Mouse (Mus musculus) olfactory bulb, adult 2 months (tissue): ENCODE data around the gene Rhoh. TPM values are rescaled to one million over a fixed set of nuclear protein-coding genes. Genes with fewer than 3 reads are reported as not detected.

Source experiments
- H3K27ac ChIP-seq: fragments of 200-500 bp; 2 replicates; pipeline ENCODE4 v1.5.1; 2012; ENCODE audit warnings: low read depth, low read length; ENCODE audit not compliant: insufficient read depth
- H3K4me1 ChIP-seq: fragments of 200-500 bp; 2 replicates; pipeline ENCODE4 v1.6.1; 2012; ENCODE audit warnings: low read length; ENCODE audit not compliant: control insufficient read depth, insufficient read depth
- H3K4me3 ChIP-seq: fragments of 200-500 bp; 2 replicates; pipeline ENCODE4 v1.5.1; 2012; ENCODE audit warnings: mild to moderate bottlenecking, low read depth, low read length, moderate library complexity; ENCODE audit not compliant: insufficient read depth
- CTCF ChIP-seq: fragments of 200-500 bp; IDR thresholded peaks from 2 replicates; pipeline ENCODE4 v1.5.1; 2012; ENCODE audit warnings: low read depth, mild to moderate bottlenecking, low read length, moderate library complexity; ENCODE audit not compliant: insufficient read depth
- POLR2A ChIP-seq: fragments of 200-500 bp; IDR thresholded peaks from 2 replicates; pipeline ENCODE4 v1.6.1; 2012; ENCODE audit warnings: mild to moderate bottlenecking, low read depth, low read length, moderate library complexity; ENCODE audit not compliant: insufficient read depth
- WGBS: fragments of 180-500 bp; shearing (Covaris S2); methylation state at CpG from one replicate; pipeline ENCODE4 v1.1.7; 2018; 5-methylcytosine and 5-hydroxymethylcytosine counted together
- polyA plus RNA-seq: library from polyadenylated mRNA; stranded (reverse); fragments of >200 nt; gene quantifications from 2 replicates; pipeline ENCODE4 v1.2.4, GENCODE M21; 2012; ENCODE audit warnings: low replicate concordance; ENCODE audit not compliant: missing spikeins, insufficient read depth, insufficient read length

Rhoh gene
- polyA plus RNA-seq, 1 experiment, result 158 TPM

- WGBS, result 88% methylated on average over 6 of the region's 6 CpGs
- TF ChIP-seq CTCF (no peak), POLR2A (no peak)
- no peak overlapping the region for H3K4me3 ChIP-seq
- H3K4me1 ChIP-seq, result no peaks in the 10 kb centered on the region
- no peak overlapping the region for H3K27ac ChIP-seq
These were observed 23.0 kb upstream of the Rhoh start for GRCm38 (mm10) chr5:65838053-65838452.

- TF ChIP-seq POLR2A (no peak), CTCF (no peak)
- no peak overlapping the region for H3K4me3 ChIP-seq
These were observed 18.1 kb upstream of the Rhoh start for GRCm38 (mm10) chr5:65842947-65843346.

GRCm38 (mm10) chr5:65846534-65846933 is 14.5 kb upstream of the Rhoh start:
- TF ChIP-seq CTCF, result no peak
- no peak for TF ChIP-seq POLR2A
- Histone ChIP-seq H3K4me3 (no peak overlapping the region), H3K27ac (no peak overlapping the region), H3K4me1 (no peaks in the 10 kb centered on the region)
- WGBS, result 89% methylated on average over 8 of the region's 8 CpGs

More at GRCm38 (mm10) chr5:65842947-65843346, 18.1 kb upstream of the Rhoh start:
- Histone ChIP-seq H3K27ac (no peak overlapping the region), H3K4me1 (no peaks in the 10 kb centered on the region)
- 96% methylated on average over 7 of the region's 7 CpGs for WGBS

GRCm38 (mm10) chr5:65846958-65847357 is 14.1 kb upstream of the Rhoh start:
- 87% methylated on average over 3 of the region's 3 CpGs for WGBS
- Histone ChIP-seq H3K27ac (no peak overlapping the region), H3K4me3 (no peak overlapping the region), H3K4me1 (no peaks in the 10 kb centered on the region)
- TF ChIP-seq CTCF, result no peak
- no peak for TF ChIP-seq POLR2A

- WGBS, result 91% methylated on average over 7 of the region's 7 CpGs
- no peaks in the 10 kb centered on the region for H3K4me1 ChIP-seq
- no peak overlapping the region for H3K27ac ChIP-seq
- no peak overlapping the region for H3K4me3 ChIP-seq
- no peak for TF ChIP-seq POLR2A
- no peak for TF ChIP-seq CTCF
These were observed 13.4 kb upstream of the Rhoh start for GRCm38 (mm10) chr5:65847656-65848055.

- TF ChIP-seq CTCF (no peak), POLR2A (no peak)
- H3K27ac ChIP-seq, result no peak overlapping the region
- 59% methylated on average over 11 of the region's 11 CpGs for WGBS
- no peak overlapping the region for H3K4me3 ChIP-seq
- H3K4me1 ChIP-seq, result no peaks in the 10 kb centered on the region
These were observed 10.2 kb upstream of the Rhoh start for GRCm38 (mm10) chr5:65850765-65851164.

GRCm38 (mm10) chr5:65854786-65855191 is 6.2 kb upstream of the Rhoh start:
- H3K27ac ChIP-seq, result no peak overlapping the region
- H3K4me1 ChIP-seq, result 0 out of 2 replicates have a peak, but pooled peaks cover 2% of the 10 kb centered on the region
- no peak for TF ChIP-seq CTCF
- TF ChIP-seq POLR2A, result no peak
- no peak overlapping the region for H3K4me3 ChIP-seq
- WGBS, result 50% methylated on average over 8 of the region's 8 CpGs

GRCm38 (mm10) chr5:65855571-65855970 is 5.4 kb upstream of the Rhoh start:
- no peak overlapping the region for H3K27ac ChIP-seq
- no peak for TF ChIP-seq CTCF
- TF ChIP-seq POLR2A, result no peak
- no peak overlapping the region for H3K4me3 ChIP-seq
- 0 out of 2 replicates have a peak, but pooled peaks cover 2% of the 10 kb centered on the region for H3K4me1 ChIP-seq
- 76% methylated on average over 3 of the region's 3 CpGs for WGBS

- TF ChIP-seq CTCF (no peak), POLR2A (no peak)
These were observed 4.2 kb upstream of the Rhoh start for GRCm38 (mm10) chr5:65856591-65857411.

GRCm38 (mm10) chr5:65857935-65858334 is 3.1 kb upstream of the Rhoh start:
- H3K27ac ChIP-seq, result no peak overlapping the region
- TF ChIP-seq CTCF (no peak), POLR2A (no peak)
- 76% methylated on average over 12 of the region's 12 CpGs for WGBS
- no peak overlapping the region; the same call in 1 of the 2 replicates for H3K4me3 ChIP-seq
- 0 out of 2 replicates have a peak, but pooled peaks cover 2% of the 10 kb centered on the region for H3K4me1 ChIP-seq

More at GRCm38 (mm10) chr5:65856591-65857411, 4.2 kb upstream of the Rhoh start:
- WGBS, result 84% methylated on average over 15 of the region's 17 CpGs
- Histone ChIP-seq H3K4me3 (no peak overlapping the region), H3K27ac (no peak overlapping the region), H3K4me1 (0 out of 2 replicates have a peak, but pooled peaks cover 2% of the 10 kb centered on the region)
